Mouse (Mus musculus) midbrain, embryonic 11.5 days (tissue): Measurements from ENCODE around the gene Arv1. TPM values are rescaled to one million over a fixed set of nuclear protein-coding genes. Genes with fewer than 3 reads are reported as not detected.

Experiments used
- ATAC-seq: fragments of 200-750 bp; cut with Nextera tagmentation; 2 replicates; pipeline ENCODE4 v1.8.0; 2017; ENCODE audit warnings: moderate TSS enrichment, moderate library complexity; ENCODE audit not compliant: low FRiP score
- DNase-seq: peaks from one replicate; pipeline ENCODE4 v3.0.0; 2015; ENCODE audit warnings: low spot score; ENCODE audit errors: missing footprints
- H3K27ac ChIP-seq: fragments of 300-500 bp; sonication (generic); 2 replicates; pipeline ENCODE4 v1.5.1; 2014; ENCODE audit warnings: low read depth, low read length
- H3K27me3 ChIP-seq: fragments of 300-500 bp; sonication (generic); 2 replicates; pipeline ENCODE4 v1.6.1; 2014; ENCODE audit warnings: mild to moderate bottlenecking, low read length, moderate library complexity, mixed read lengths; ENCODE audit not compliant: control insufficient read depth, insufficient read depth
- H3K36me3 ChIP-seq: fragments of 300-500 bp; sonication (generic); 2 replicates; pipeline ENCODE4 v1.6.1; 2014; ENCODE audit warnings: mild to moderate bottlenecking, low read length, moderate library complexity, mixed read lengths; ENCODE audit not compliant: control insufficient read depth, insufficient read depth
- H3K4me1 ChIP-seq: fragments of 300-500 bp; sonication (generic); 2 replicates; pipeline ENCODE4 v1.6.1; 2014; ENCODE audit warnings: low read length; ENCODE audit not compliant: control insufficient read depth, insufficient read depth
- H3K4me2 ChIP-seq: fragments of 300-500 bp; sonication (generic); 2 replicates; pipeline ENCODE4 v1.6.1; 2014; ENCODE audit warnings: mild to moderate bottlenecking, moderate library complexity
- H3K4me3 ChIP-seq: fragments of 300-500 bp; sonication (generic); 2 replicates; pipeline ENCODE4 v1.5.1; 2014; ENCODE audit warnings: low read depth, low read length
- H3K9ac ChIP-seq: fragments of 300-500 bp; sonication (generic); 2 replicates; pipeline ENCODE4 v1.6.1; 2014; ENCODE audit warnings: low read length
- H3K9me3 ChIP-seq: fragments of 300-500 bp; sonication (generic); 2 replicates; pipeline ENCODE4 v1.6.1; 2016; ENCODE audit warnings: low read length; ENCODE audit not compliant: control insufficient read depth
- WGBS: fragments of 180-500 bp; shearing (Covaris S2); extraction: QIAGEN DNeasy Blood & Tissue Kit; methylation state at CpG from one replicate; pipeline ENCODE4 v1.1.7; 2014; 5-methylcytosine and 5-hydroxymethylcytosine counted together
- polyA plus RNA-seq: library from polyadenylated mRNA; unstranded; fragments of >200 nt; fragmentation: Nextera tagmentation; extraction: Ambion mirVana; gene quantifications from 2 replicates; pipeline ENCODE4 v1.2.1, GENCODE M21; 2014

Arv1 gene
- polyA plus RNA-seq, 1 experiment from 2014 or later = 33.0 TPM

DNA sequence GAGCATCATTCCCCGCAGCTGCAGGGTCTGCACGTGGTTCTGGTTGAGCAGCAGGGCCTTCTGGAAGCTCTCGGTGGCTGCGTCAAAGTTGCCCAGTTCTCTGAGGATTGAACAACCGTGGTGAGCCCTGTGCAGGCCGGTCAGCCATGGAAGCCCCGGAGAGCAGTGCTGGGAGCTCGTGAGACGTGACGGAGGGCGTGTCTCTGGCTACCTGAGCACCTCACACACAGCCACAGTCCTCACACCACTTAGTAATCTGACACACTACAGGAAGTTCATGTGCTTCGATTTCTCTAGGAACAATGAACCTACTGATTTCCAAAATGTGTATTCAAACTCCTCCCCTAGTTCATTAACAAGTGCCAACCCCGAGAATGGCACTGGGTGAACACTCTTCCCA lies 33.0 kb upstream of the Arv1 start:
- H3K36me3 ChIP-seq = peaks cover under 1% of the 10 kb centered on the region; the same call in 1 of the 2 replicates
- no peak overlapping the region for H3K27ac ChIP-seq
- 87% methylated on average over 13 of the region's 13 CpGs for WGBS
- ATAC-seq (no peak), DNase-seq (no peak)
- no peaks in the 10 kb centered on the region for H3K4me1 ChIP-seq
- no peak overlapping the region for H3K4me3 ChIP-seq
- no peak overlapping the region for H3K9ac ChIP-seq
- no peaks in the 10 kb centered on the region for H3K27me3 ChIP-seq
- no peaks in the 10 kb centered on the region for H3K9me3 ChIP-seq
- H3K4me2 ChIP-seq = no peak overlapping the region

- Histone ChIP-seq H3K36me3 (no peaks in the 10 kb centered on the region; the same call in 1 of the 2 replicates), H3K27ac (no peak overlapping the region), H3K4me2 (no peak overlapping the region), H3K9ac (no peak overlapping the region), H3K27me3 (no peaks in the 10 kb centered on the region), H3K9me3 (no peaks in the 10 kb centered on the region), H3K4me1 (no peaks in the 10 kb centered on the region), H3K4me3 (no peak overlapping the region)
- DNase-seq = no peak
- WGBS = 93% methylated on average over 4 of the region's 4 CpGs
- ATAC-seq = no peak
Observed at GRCm38 (mm10) chr8:124691706-124692105, 30.2 kb upstream of the Arv1 start.

DNA sequence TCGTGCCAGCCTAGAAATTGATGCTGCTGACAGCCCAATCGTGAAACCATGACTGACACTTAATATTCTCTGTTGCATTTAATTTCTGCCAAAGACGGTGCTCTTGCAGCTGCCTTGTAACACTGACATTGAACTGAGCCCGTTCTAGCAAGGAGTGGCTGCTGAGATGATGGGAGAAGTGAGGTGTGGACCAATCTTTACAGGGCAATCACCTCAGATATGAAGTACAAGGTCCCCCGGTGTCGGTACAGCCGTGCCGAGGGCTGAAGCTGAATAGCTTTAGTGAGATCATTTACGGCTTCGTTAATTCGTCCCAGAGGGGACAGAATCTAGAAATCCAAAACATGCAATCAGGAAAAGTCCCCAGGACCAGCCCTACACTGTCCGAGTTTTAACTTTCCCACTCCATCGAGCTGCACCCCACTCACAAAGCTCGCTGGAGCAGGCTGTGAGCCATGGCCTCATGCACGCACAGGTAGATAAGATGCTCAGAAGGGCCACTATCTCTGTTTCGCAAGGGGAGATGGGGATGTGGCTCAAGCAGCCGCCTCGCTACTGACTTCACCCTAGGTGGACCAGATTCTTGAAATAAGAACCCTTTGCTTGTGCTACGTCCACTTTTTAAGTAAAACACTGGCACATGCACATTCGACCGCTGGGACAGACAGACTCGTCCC lies 26.4 kb upstream of the Arv1 start:
- Histone ChIP-seq H3K4me1 (no peaks in the 10 kb centered on the region), H3K9me3 (no peaks in the 10 kb centered on the region), H3K36me3 (peaks cover 2% of the 10 kb centered on the region; the same call in 1 of the 2 replicates), H3K4me2 (no peak overlapping the region), H3K4me3 (no peak overlapping the region), H3K9ac (no peak overlapping the region), H3K27me3 (no peaks in the 10 kb centered on the region), H3K27ac (no peak overlapping the region)
- ATAC-seq (no peak), DNase-seq (no peak)
- WGBS = 93% methylated on average over 22 of the region's 22 CpGs

DNA sequence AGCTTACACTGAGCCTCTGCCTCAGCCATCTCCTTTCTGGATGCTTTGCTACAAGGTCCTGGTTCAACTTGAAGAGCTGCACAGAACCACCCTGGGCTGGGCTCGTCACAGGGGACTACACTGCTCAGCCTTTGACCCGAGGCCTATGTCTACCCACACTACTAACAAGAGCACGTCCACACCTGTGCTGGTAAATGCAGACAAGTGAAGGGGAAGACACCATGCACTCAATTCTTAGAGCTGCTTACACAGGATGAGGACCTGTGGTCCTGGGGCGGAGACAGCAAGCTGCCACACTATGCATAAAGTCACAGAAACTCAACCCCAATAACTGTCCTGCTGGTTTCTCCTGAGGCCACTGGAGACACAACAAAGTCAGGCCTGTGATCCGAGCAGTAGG lies 21.7 kb upstream of the Arv1 start:
- Histone ChIP-seq H3K4me2 (no peak overlapping the region), H3K36me3 (peaks cover 6% of the 10 kb centered on the region), H3K9me3 (no peaks in the 10 kb centered on the region), H3K27me3 (no peaks in the 10 kb centered on the region), H3K27ac (no peak overlapping the region), H3K4me3 (no peak overlapping the region), H3K9ac (no peak overlapping the region), H3K4me1 (no peaks in the 10 kb centered on the region)
- DNase-seq (no peak), ATAC-seq (no peak)
- WGBS = 85% methylated on average over 5 of the region's 5 CpGs

DNA sequence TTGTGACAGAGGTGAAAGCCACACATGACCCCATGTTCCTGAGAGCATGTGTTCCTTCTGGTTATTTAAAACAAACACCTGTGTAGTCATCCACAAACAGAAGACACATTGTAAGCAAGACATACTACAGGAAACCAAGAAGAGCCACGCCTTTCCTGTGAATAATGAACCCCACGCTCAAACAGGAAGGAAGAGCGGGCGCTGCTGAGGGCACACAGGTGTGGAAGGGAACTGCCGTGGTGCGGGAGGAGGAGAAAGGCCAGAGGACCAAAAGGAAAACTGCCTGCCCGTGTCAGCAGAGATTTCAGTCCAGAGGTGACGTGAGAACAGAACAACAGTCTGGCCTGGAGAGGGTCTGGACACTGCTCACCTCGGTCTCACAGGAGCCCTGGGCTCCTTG lies 20.9 kb upstream of the Arv1 start:
- Histone ChIP-seq H3K36me3 (peaks cover 6% of the 10 kb centered on the region), H3K4me3 (no peak overlapping the region), H3K9ac (no peak overlapping the region), H3K4me1 (no peaks in the 10 kb centered on the region), H3K27ac (no peak overlapping the region), H3K4me2 (no peak overlapping the region), H3K27me3 (no peaks in the 10 kb centered on the region), H3K9me3 (no peaks in the 10 kb centered on the region)
- ATAC-seq (no peak), DNase-seq (no peak)
- 93% methylated on average over 9 of the region's 9 CpGs for WGBS

GRCm38 (mm10) chr8:124702183-124702582 lies 19.8 kb upstream of the Arv1 start:
- H3K4me1 ChIP-seq = no peaks in the 10 kb centered on the region
- H3K4me2 ChIP-seq = no peak overlapping the region
- H3K36me3 ChIP-seq = peaks cover 6% of the 10 kb centered on the region
- DNase-seq = no peak
- ATAC-seq = no peak
- H3K27me3 ChIP-seq = no peaks in the 10 kb centered on the region
- no peak overlapping the region for H3K9ac ChIP-seq
- no peaks in the 10 kb centered on the region for H3K9me3 ChIP-seq
- 90% methylated on average over 3 of the region's 3 CpGs for WGBS
- H3K4me3 ChIP-seq = no peak overlapping the region
- H3K27ac ChIP-seq = no peak overlapping the region

DNA sequence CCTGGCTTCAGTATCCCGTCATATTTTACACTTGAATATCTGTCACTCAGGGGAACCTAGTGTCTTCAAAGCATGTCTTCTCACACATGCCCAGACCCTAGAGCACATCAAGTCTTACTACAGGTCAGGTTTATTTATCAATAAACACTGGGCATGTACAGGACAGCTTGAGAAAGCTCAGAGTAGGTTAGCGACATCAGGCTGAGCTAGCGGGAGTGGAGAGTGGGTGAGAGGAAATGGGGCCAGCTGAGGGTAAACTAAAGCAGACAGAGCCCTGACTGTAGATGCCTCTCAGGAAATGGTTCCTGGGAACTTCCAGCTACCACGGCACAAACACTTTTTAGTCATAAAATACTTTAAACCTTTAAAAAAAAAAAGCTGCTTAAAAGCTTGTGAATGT lies 18.4 kb upstream of the Arv1 start:
- peaks cover 5% of the 10 kb centered on the region; the same call in 1 of the 2 replicates for H3K36me3 ChIP-seq
- WGBS = 86% methylated on average over 4 of the region's 4 CpGs

GRCm38 (mm10) chr8:124704376-124704775 lies 17.6 kb upstream of the Arv1 start:
- Histone ChIP-seq H3K4me1 (no peaks in the 10 kb centered on the region), H3K9ac (no peak overlapping the region), H3K4me3 (no peak overlapping the region), H3K9me3 (no peaks in the 10 kb centered on the region), H3K27ac (no peak overlapping the region), H3K4me2 (no peak overlapping the region), H3K27me3 (no peaks in the 10 kb centered on the region), H3K36me3 (peaks cover 5% of the 10 kb centered on the region; the same call in 1 of the 2 replicates)
- ATAC-seq = no peak
- 90% methylated on average over 4 of the region's 4 CpGs for WGBS
- no peak for DNase-seq

More for the DNA sequence above, 18.4 kb upstream of the Arv1 start:
- H3K4me3 ChIP-seq = no peak overlapping the region
- no peaks in the 10 kb centered on the region for H3K9me3 ChIP-seq
- H3K9ac ChIP-seq = no peak overlapping the region
- no peaks in the 10 kb centered on the region for H3K4me1 ChIP-seq
- no peak for ATAC-seq
- no peaks in the 10 kb centered on the region for H3K27me3 ChIP-seq
- no peak overlapping the region for H3K27ac ChIP-seq
- H3K4me2 ChIP-seq = no peak overlapping the region
- DNase-seq = no peak

- Histone ChIP-seq H3K27me3 (no peaks in the 10 kb centered on the region), H3K9ac (no peak overlapping the region), H3K4me1 (no peaks in the 10 kb centered on the region), H3K9me3 (no peaks in the 10 kb centered on the region), H3K4me3 (no peak overlapping the region), H3K4me2 (no peak overlapping the region), H3K27ac (no peak overlapping the region), H3K36me3 (peaks cover 5% of the 10 kb centered on the region; the same call in 1 of the 2 replicates)
- 95% methylated on average over 8 of the region's 8 CpGs for WGBS
- DNase-seq (no peak), ATAC-seq (no peak)
Observed at GRCm38 (mm10) chr8:124705823-124706222, 16.1 kb upstream of the Arv1 start.
